Mouse (Mus musculus): ENCODE measurements at regions not wholly inside any gene's neighbourhood (a gene's known extent, or its start where the extent isn't known, plus 50 kb on each side); places are given as distances from the start of the nearest gene placed in this dataset.

DNA sequence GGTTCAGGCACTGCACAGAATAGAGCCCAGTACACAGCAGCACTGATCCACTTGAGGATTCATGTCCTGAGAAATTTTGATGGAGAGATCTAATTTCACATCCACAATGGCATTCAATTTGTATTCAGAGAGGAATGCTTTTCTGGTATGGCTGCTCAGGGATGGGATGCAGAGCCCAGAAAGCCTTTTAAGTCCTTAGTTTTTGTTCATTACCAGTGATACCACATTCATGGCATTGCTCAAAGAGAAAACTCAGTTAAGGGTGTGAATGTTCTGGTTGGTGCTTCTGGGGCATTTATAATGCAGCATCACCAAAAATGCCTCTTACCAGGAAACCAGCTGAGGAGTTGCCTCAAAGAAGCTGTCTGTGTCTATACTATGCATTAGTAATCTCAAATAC, 151.5 kb upstream of the Mmadhc start:
- Histone ChIP-seq H3K4me1 (ENCODE audit: control insufficient read depth, insufficient read depth, low read length) (0 out of 2 replicates have a peak, but pooled peaks cover 2% of the 10 kb centered on the region), H3K27ac (ENCODE audit: insufficient read depth, low read length) (no peak overlapping the region), H3K4me3 (ENCODE audit: insufficient read depth, low read length) (no peak overlapping the region)
- TF ChIP-seq POLR2A (IDR thresholded peaks at IDR 0.05; ENCODE audit: low read depth, low read length) (no peak), CTCF (IDR thresholded peaks at IDR 0.05; ENCODE audit: borderline replicate concordance, insufficient read depth, low read length) (no peak)

- Histone ChIP-seq H3K27ac (ENCODE audit: insufficient read depth, low read length) (no peak overlapping the region), H3K4me1 (ENCODE audit: control insufficient read depth, insufficient read depth, low read length) (0 out of 2 replicates have a peak, but pooled peaks cover 2% of the 10 kb centered on the region), H3K4me3 (ENCODE audit: insufficient read depth, low read length) (no peak overlapping the region)
- TF ChIP-seq POLR2A (IDR thresholded peaks at IDR 0.05; ENCODE audit: low read depth, low read length) (no peak), CTCF (IDR thresholded peaks at IDR 0.05; ENCODE audit: borderline replicate concordance, insufficient read depth, low read length) (no peak)
Observed at GRCm38 (mm10) chr2:50445963-50446485, 149.4 kb upstream of the Mmadhc start.

DNA sequence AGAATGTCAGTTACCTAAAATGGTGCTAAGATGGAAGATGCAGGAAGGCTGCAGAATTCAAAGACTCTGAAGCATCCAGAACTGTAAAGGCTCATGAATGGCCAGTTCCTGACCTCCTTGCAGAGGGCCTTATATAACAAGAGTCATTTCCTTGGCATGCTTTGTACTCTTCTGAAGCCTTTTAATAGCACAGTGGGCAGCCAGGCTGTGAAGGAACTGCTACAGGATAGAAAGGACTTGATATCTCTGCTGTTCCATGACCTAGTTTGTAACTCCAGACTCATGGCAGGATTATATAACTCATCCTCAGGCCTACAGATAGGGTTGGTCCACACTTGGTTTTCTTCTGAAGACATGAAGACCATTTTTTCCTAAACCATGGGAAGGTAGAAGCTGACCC, 143.7 kb upstream of the Mmadhc start:
- Histone ChIP-seq H3K4me1 (ENCODE audit: control insufficient read depth, insufficient read depth, low read length) (no peaks in the 10 kb centered on the region), H3K27ac (ENCODE audit: insufficient read depth, low read length) (no peak overlapping the region), H3K4me3 (ENCODE audit: insufficient read depth, low read length) (no peak overlapping the region)
- no peak for TF ChIP-seq POLR2A (IDR thresholded peaks at IDR 0.05; ENCODE audit: low read depth, low read length)
- no peak for TF ChIP-seq CTCF (IDR thresholded peaks at IDR 0.05; ENCODE audit: borderline replicate concordance, insufficient read depth, low read length)

GRCm38 (mm10) chr2:50433166-50433565, 136.6 kb upstream of the Mmadhc start:
- TF ChIP-seq POLR2A (IDR thresholded peaks at IDR 0.05; ENCODE audit: low read depth, low read length) (no peak), CTCF (IDR thresholded peaks at IDR 0.05; ENCODE audit: borderline replicate concordance, insufficient read depth, low read length) (no peak)

DNA sequence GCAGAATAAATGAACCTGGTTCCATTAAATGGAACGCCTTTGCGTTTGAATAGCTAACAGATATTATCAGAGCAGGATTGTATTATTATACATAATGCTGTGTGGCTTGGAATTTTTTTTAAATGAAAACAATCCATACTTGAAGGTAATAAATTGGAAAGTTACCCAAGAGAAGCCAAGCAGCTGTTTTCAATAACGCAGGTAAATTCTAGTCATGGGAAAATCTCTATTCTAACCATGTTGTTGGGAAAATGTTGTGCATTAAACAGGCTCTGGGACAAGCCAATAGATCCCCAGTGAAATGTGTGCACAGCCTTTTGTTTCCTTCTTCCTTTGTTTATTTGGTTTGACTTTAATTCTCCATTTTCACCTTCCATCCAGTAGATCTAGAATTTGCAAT, 128.6 kb upstream of the Mmadhc start:
- Histone ChIP-seq H3K27ac (ENCODE audit: insufficient read depth, low read length) (peak overlapping the region; percentile 23; the same call in 1 of the 2 replicates), H3K4me3 (ENCODE audit: insufficient read depth, low read length) (no peak overlapping the region), H3K4me1 (ENCODE audit: control insufficient read depth, insufficient read depth, low read length) (no peaks in the 10 kb centered on the region)
- no peak for TF ChIP-seq POLR2A (IDR thresholded peaks at IDR 0.05; ENCODE audit: low read depth, low read length)
- no peak for TF ChIP-seq CTCF (IDR thresholded peaks at IDR 0.05; ENCODE audit: borderline replicate concordance, insufficient read depth, low read length)

More at GRCm38 (mm10) chr2:50433166-50433565, 136.6 kb upstream of the Mmadhc start:
- H3K27ac ChIP-seq (ENCODE audit: insufficient read depth, low read length): no peak overlapping the region
- no peak overlapping the region for H3K4me3 ChIP-seq (ENCODE audit: insufficient read depth, low read length)
- H3K4me1 ChIP-seq (ENCODE audit: control insufficient read depth, insufficient read depth, low read length): no peaks in the 10 kb centered on the region

- Histone ChIP-seq H3K4me1 (ENCODE audit: control insufficient read depth, insufficient read depth, low read length) (no peaks in the 10 kb centered on the region), H3K4me3 (ENCODE audit: insufficient read depth, low read length) (no peak overlapping the region), H3K27ac (ENCODE audit: insufficient read depth, low read length) (no peak overlapping the region)
- TF ChIP-seq POLR2A (IDR thresholded peaks at IDR 0.05; ENCODE audit: low read depth, low read length) (no peak), CTCF (IDR thresholded peaks at IDR 0.05; ENCODE audit: borderline replicate concordance, insufficient read depth, low read length) (no peak)
Observed at GRCm38 (mm10) chr2:50419648-50420047, 123.0 kb upstream of the Mmadhc start.

DNA sequence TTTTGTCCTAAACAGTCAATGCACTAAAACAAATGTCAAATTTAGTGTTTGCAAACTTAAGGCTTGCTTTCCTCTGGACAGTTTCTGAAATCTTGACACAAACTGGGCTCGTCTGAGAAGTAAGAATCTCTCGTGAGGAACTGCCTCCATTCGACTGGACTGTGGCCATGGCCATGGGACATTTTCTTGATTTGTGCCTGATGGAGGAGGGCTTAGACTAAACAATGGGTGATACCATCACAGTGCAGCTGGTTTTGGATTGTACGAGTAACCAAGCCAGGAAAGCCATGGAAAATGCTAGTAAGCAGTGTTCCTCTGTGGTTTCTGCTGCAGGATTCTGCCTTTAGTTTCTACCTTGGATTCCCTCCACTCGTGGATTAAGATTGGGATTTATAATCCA, 121.0 kb upstream of the Mmadhc start:
- Histone ChIP-seq H3K27ac (ENCODE audit: insufficient read depth, low read length) (no peak overlapping the region), H3K4me3 (ENCODE audit: insufficient read depth, low read length) (no peak overlapping the region), H3K4me1 (ENCODE audit: control insufficient read depth, insufficient read depth, low read length) (no peaks in the 10 kb centered on the region)
- TF ChIP-seq POLR2A (IDR thresholded peaks at IDR 0.05; ENCODE audit: low read depth, low read length) (no peak), CTCF (IDR thresholded peaks at IDR 0.05; ENCODE audit: borderline replicate concordance, insufficient read depth, low read length) (no peak)

DNA sequence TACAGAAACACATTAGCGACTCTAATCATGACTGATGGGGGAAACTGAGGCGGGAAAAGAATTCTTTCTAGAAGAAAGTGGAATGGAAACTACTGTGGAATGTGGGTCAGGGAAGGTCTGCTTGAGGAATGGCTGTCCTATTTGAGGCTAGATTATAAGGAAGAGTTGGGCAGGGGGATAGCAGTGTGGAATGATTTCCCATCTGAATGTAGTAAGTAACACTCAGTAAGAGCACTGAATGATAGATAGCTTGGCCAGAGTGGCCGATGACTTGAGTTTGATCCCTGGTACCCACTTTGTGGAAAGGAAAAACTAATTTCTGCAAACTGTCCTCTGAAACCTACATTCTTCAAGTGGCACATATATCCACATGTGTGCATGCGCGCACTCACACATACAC, 120.5 kb upstream of the Mmadhc start:
- TF ChIP-seq CTCF (IDR thresholded peaks at IDR 0.05; ENCODE audit: borderline replicate concordance, insufficient read depth, low read length): no peak
- no peak for TF ChIP-seq POLR2A (IDR thresholded peaks at IDR 0.05; ENCODE audit: low read depth, low read length)
- Histone ChIP-seq H3K4me3 (ENCODE audit: insufficient read depth, low read length) (no peak overlapping the region), H3K4me1 (ENCODE audit: control insufficient read depth, insufficient read depth, low read length) (no peaks in the 10 kb centered on the region), H3K27ac (ENCODE audit: insufficient read depth, low read length) (no peak overlapping the region)

- Histone ChIP-seq H3K27ac (ENCODE audit: insufficient read depth, low read length) (no peak overlapping the region), H3K4me1 (ENCODE audit: control insufficient read depth, insufficient read depth, low read length) (no peaks in the 10 kb centered on the region), H3K4me3 (ENCODE audit: insufficient read depth, low read length) (no peak overlapping the region)
- TF ChIP-seq POLR2A (IDR thresholded peaks at IDR 0.05; ENCODE audit: low read depth, low read length): no peak
Observed at GRCm38 (mm10) chr2:50416056-50416455, 119.5 kb upstream of the Mmadhc start.

GRCm38 (mm10) chr2:50405932-50406331, 109.3 kb upstream of the Mmadhc start:
- H3K27ac ChIP-seq (ENCODE audit: insufficient read depth, low read length): no peak overlapping the region
- no peaks in the 10 kb centered on the region; the same call in 1 of the 2 replicates for H3K4me1 ChIP-seq (ENCODE audit: control insufficient read depth, insufficient read depth, low read length)
- TF ChIP-seq POLR2A (IDR thresholded peaks at IDR 0.05; ENCODE audit: low read depth, low read length) (no peak), CTCF (IDR thresholded peaks at IDR 0.05; ENCODE audit: borderline replicate concordance, insufficient read depth, low read length) (no peak)
- H3K4me3 ChIP-seq (ENCODE audit: insufficient read depth, low read length): no peak overlapping the region

GRCm38 (mm10) chr2:50403106-50403505, 106.5 kb upstream of the Mmadhc start:
- TF ChIP-seq CTCF (IDR thresholded peaks at IDR 0.05; ENCODE audit: borderline replicate concordance, insufficient read depth, low read length) (no peak), POLR2A (IDR thresholded peaks at IDR 0.05; ENCODE audit: low read depth, low read length) (no peak)
- Histone ChIP-seq H3K27ac (ENCODE audit: insufficient read depth, low read length) (peak overlapping the region; percentile 51), H3K4me3 (ENCODE audit: insufficient read depth, low read length) (no peak overlapping the region), H3K4me1 (ENCODE audit: control insufficient read depth, insufficient read depth, low read length) (no peaks in the 10 kb centered on the region)
